Mouse (Mus musculus): ENCODE results near the gene Dazap1.
A peak's percentile ranks its signal among the peaks of the same experiment; 100 is the strongest.

Gene Dazap1

DNA sequence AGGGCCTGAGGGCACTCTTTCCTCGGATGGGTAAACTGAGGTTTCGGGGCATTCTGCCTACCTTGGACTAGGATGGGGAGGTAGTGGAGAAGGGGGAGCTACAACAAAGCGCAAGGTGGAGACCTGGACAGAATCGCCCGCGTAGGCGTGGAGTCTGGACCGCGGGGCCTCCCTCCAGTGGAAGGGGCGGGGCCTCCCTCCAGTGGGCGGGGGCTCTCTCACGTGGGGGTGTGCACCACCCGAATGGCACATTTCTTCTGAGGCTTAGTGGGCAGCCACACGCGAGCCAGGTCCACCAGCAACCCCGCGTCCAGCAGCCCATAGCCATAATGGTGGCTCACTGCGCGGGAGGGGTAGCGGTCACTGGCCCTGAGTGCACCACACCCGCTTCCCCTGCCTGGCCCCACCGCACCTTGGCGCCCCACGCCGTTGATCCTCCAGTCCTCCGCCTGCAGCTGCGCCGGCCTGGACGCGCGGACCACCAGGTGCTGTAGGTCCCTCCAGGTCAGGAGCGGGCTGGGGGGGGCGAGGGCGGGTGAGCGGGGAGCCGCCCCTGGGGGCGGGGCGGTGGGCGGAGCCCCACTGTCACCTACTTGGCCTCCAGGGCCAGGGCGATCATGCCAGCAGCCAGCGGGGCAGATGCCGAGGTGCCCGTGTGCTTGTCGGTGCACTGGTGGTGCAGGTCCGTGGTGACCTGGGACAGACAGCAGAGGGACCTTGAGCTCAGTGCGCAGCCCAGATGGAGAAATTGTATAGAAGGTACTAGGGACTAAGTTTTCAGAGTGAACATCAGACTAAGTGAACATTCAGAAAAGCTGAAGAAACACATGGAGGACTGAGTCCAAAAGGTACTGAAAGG, 62.2 kb downstream of the Dazap1 start:
- DNase-seq (ENCODE audit: low spot score): peak; percentile 76

- no peak for DNase-seq (ENCODE audit: low spot score)
Observed at GRCm38 (mm10) chr10:80324120-80325037, 63.1 kb downstream of the Dazap1 start.

GRCm38 (mm10) chr10:80325045-80325444, 63.8 kb downstream of the Dazap1 start:
- DNase-seq (ENCODE audit: low spot score): no peak

DNA sequence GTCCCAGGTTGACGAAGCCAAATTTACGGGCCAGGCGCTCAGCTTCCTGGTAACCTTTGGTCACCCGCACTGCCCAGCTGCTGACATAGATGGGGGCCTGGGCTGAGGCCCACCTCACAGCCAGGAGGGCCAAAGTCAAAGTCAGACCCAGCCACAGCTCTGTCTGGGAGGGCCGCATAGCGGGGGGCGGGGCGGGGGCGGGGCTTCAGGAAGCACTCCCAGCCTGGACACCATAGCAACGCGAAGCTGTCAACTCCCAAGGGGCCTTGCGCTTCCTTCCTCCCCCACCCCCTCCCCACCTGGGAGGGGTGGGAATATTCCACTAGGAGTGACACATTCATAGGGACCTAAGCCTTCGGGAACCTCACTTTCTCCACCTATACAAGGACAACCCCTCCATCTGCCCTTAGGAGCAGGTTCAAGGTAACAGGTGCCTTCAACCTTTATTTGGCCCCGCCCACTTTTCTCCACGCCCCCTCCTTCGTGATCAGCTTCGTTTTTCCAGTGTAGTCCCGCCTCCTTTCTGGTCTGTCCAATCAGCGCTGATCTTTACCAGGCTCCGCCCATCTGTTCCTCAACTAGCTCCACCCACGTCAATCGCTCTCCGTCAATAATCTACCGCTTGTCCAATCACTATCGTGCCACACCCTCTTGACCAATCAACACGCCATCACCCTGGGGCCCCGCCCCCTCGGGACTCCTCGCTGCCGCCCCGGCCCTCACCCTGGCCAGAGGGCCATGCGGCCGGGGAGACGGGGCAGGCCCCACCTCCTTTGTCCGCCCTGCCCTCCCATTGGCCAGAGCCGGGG, 68.2 kb downstream of the Dazap1 start, which contains the start of the genes Pcsk4 and Reep6:
Gene Pcsk4, minus strand, starts transcription at position 226 of the 809 bp plus-strand sequence.
Gene Reep6, plus strand, starts transcription at position 681 of the 809 bp plus-strand sequence.
- peak; percentile 96 for DNase-seq (ENCODE audit: low spot score)

DNA sequence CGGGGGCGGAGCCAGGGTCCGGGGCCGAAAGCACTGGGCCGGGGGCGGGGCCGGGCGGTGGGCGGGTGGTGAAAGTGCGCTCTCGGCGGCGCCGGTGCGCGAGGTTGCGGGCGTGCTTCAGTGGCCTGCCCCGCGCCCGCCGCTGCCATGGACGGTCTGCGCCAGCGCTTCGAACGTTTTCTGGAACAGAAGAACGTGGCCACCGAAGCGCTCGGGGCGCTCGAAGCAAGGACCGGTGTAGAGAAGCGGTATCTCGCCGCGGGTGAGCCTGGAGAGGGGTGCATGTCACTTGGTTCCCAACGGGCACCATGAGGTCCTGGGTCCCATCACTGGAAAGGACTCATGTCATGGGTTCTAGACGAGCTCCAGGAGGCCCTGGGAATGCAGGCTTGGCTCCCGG, 68.8 kb downstream of the Dazap1 start:
- DNase-seq (ENCODE audit: low spot score): no peak

DNA sequence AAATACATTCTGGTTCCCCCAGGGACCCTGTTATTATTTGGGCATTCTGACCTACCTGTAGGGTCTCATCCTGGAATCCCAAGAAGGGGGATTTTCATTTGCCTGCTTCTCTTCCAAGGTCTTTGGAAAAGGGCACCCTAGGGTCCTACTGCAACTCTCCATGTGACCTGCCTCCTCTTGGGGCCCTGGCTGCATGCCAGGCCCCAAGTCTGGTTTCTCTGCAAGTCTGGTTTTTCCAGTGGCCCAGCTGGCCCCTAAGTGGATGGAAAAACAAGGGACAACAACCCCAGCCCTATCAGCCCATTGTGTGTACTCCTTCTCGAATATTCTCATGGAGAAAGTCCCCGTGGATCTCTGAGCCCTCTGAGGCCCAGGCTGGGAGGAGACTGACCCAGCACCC, 69.6 kb downstream of the Dazap1 start:
- DNase-seq (ENCODE audit: low spot score): no peak

GRCm38 (mm10) chr10:80331636-80332524, 70.6 kb downstream of the Dazap1 start:
- no peak for DNase-seq (ENCODE audit: low spot score)

GRCm38 (mm10) chr10:80332525-80332989, 71.3 kb downstream of the Dazap1 start:
- no peak for DNase-seq (ENCODE audit: low spot score)

- no peak for DNase-seq (ENCODE audit: low spot score)
Observed at GRCm38 (mm10) chr10:80336263-80336662, 75.0 kb downstream of the Dazap1 start.

Measured in ovary, postnatal 36 days (tissue).